15 mouse cellular contexts compared by ENCODE assay signal in the genomic region with DNA sequence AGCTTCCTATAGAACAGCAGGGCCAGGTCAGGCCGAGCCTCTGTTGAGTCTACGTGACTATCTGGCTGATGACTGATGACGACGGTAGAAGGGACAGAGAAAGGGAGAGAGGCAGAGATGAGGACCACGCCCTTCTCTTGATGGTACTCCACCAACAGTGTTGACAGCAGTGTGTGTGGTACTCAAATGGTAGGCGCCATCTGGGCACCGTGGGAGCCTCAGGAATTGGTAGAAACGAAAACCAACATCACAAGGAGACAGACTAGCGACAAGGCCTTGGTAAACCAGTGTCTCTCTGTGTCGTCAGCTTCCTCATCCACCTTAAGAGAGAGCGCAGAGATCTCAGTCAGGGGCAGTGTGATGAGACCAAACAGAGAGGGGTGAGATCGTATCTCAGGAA. TPM values are rescaled to one million over a fixed set of nuclear protein-coding genes. Genes with fewer than 3 reads are reported as not detected.
A peak's percentile ranks its signal among the peaks of the same experiment; 100 is the strongest.
DNase-seq lines count a peak whose midpoint lies in the region.
"Had no signal": no experiment of that assay in that cellular context is flagged by ENCODE, and none has a peak within 500 bp of the region (broad histone marks: within the 10 kb centered on the region; RNA-seq: fewer than 3 reads in every experiment).

No protein-coding gene starts in this region.

- DNase-seq in layer of hippocampus, adult 11-12 months (ENCODE audit: low spot score), result peak; percentile 31
- DNase-seq in layer of hippocampus, adult 9-10 months (ENCODE audit: low spot score), result no peak
- peak; percentile 34 to 39 for DNase-seq in layer of hippocampus, adult 8-10 months (ENCODE audit: low spot score in 2 of 2)
- DNase-seq in layer of hippocampus, postnatal 10 days (ENCODE audit: low spot score in 2 of 2), result no peak
- peak; percentile 25 for DNase-seq in brain, adult 2 months (ENCODE audit: low read depth, low spot score)
- peak; percentile 57 for DNase-seq in layer of hippocampus, adult 9-11 months
- DNase-seq in kidney, adult 18-20 months, result no peak
- DNase-seq: adrenal gland, adult 2 months; adrenal gland, postnatal 10 days; adrenal gland, postnatal 25 days; cerebellum, adult 18-20 months; cerebellum, adult 8-10 months; cerebellum, postnatal 10 days; cerebellum, postnatal 25 days; forebrain, postnatal 0 days had no signal

RNA-seq across cellular contexts. Expression of a gene that starts 41.5 kb away (rescaled TPM):
- total RNA-seq in layer of hippocampus, adult 8-10 months (2022), result 10 to 100 TPM; 34.8 to 56.1 (median 42.5) TPM
- total RNA-seq in layer of hippocampus, postnatal 10 days (2021), result 10 to 100 TPM; 33.5 to 42.2 TPM

RNA-seq across cellular contexts. Expression of a gene that starts 41.6 kb away (rescaled TPM):
- 10 to 100 TPM; 54.8 to 59.6 (median 56.1) TPM for total RNA-seq in layer of hippocampus, adult 8-10 months (2022)
- total RNA-seq in layer of hippocampus, postnatal 10 days (2021), result 10 to 100 TPM; 75.8 to 80.1 TPM

Comparison
In these comparisons a context has a peak if more than half of its experiments do, and no peak if none do; other contexts are left out.
1. DNase-seq: peak in layer of hippocampus, adult 11-12 months (single experiment), layer of hippocampus, adult 8-10 months (2 of 2), brain, adult 2 months (single experiment) and layer of hippocampus, adult 9-11 months (single experiment); none in layer of hippocampus, adult 9-10 months (single experiment), layer of hippocampus, postnatal 10 days (0 of 2) and kidney, adult 18-20 months (single experiment).